Mouse (Mus musculus): ENCODE data around the gene Scml4. TPM values are rescaled to one million over a fixed set of nuclear protein-coding genes. Genes with fewer than 3 reads are reported as not detected.

The Scml4 gene
- polyA plus RNA-seq, 1 experiment from 2014 or later = 0.17 TPM

- Histone ChIP-seq H3K27me3 (ENCODE audit: low read depth, poor library complexity, severe bottlenecking) (peaks cover 47% of the 10 kb centered on the region), H3K4me3 (no peak overlapping the region), H3K36me3 (no peaks in the 10 kb centered on the region), H3K4me1 (peaks cover 50% of the 10 kb centered on the region), H3K27ac (replicated peaks) (0 out of 2 replicates have a peak overlapping the region, but pooled peaks have one; percentile 33), H3K9me3 (replicated peaks) (no peaks in the 10 kb centered on the region)
- no peak for DNase-seq (ENCODE audit: low spot score)
- WGBS = 68% methylated on average over 9 of the region's 9 CpGs
Observed at GRCm38 (mm10) chr10:42991018-42991417, 130.8 kb downstream of the Scml4 start.

- 30% methylated on average over 13 of the region's 13 CpGs for WGBS
- peaks cover 34% of the 10 kb centered on the region for H3K27me3 ChIP-seq (ENCODE audit: low read depth, poor library complexity, severe bottlenecking)
- no peak overlapping the region for H3K4me3 ChIP-seq
- peaks cover 28% of the 10 kb centered on the region for H3K4me1 ChIP-seq
- peak overlapping the region; percentile 33; the same call in 1 of the 2 replicates for H3K27ac ChIP-seq (replicated peaks)
- H3K36me3 ChIP-seq = no peaks in the 10 kb centered on the region
- H3K9me3 ChIP-seq (replicated peaks) = no peaks in the 10 kb centered on the region
- DNase-seq (ENCODE audit: low spot score) = no peak
Observed at GRCm38 (mm10) chr10:42994331-42994782, 134.2 kb downstream of the Scml4 start.

GRCm38 (mm10) chr10:42995484-42995895, 135.3 kb downstream of the Scml4 start:
- H3K27ac ChIP-seq (replicated peaks) = no peak overlapping the region
- H3K9me3 ChIP-seq (replicated peaks) = no peaks in the 10 kb centered on the region
- WGBS = 60% methylated on average over 13 of the region's 13 CpGs
- no peak overlapping the region for H3K4me3 ChIP-seq
- peaks cover 34% of the 10 kb centered on the region for H3K27me3 ChIP-seq (ENCODE audit: low read depth, poor library complexity, severe bottlenecking)
- peaks cover 28% of the 10 kb centered on the region for H3K4me1 ChIP-seq
- no peak for DNase-seq (ENCODE audit: low spot score)
- H3K36me3 ChIP-seq = no peaks in the 10 kb centered on the region

- Histone ChIP-seq H3K9me3 (replicated peaks) (no peaks in the 10 kb centered on the region), H3K27ac (replicated peaks) (no peak overlapping the region), H3K4me1 (peaks cover 34% of the 10 kb centered on the region), H3K4me3 (no peak overlapping the region), H3K27me3 (ENCODE audit: low read depth, poor library complexity, severe bottlenecking) (peaks cover 26% of the 10 kb centered on the region), H3K36me3 (no peaks in the 10 kb centered on the region)
- 90% methylated on average over 2 of the region's 2 CpGs for WGBS
- DNase-seq (ENCODE audit: low spot score) = no peak
Observed at GRCm38 (mm10) chr10:42997278-42997677, 137.1 kb downstream of the Scml4 start.

GRCm38 (mm10) chr10:42999324-42999723, 139.2 kb downstream of the Scml4 start:
- H3K27me3 ChIP-seq (ENCODE audit: low read depth, poor library complexity, severe bottlenecking) = peaks cover 12% of the 10 kb centered on the region
- no peak for DNase-seq (ENCODE audit: low spot score)
- H3K27ac ChIP-seq (replicated peaks) = no peak overlapping the region
- H3K36me3 ChIP-seq = peaks cover 6% of the 10 kb centered on the region
- H3K9me3 ChIP-seq (replicated peaks) = no peaks in the 10 kb centered on the region
- WGBS = 92% methylated on average over 10 of the region's 10 CpGs
- H3K4me3 ChIP-seq = no peak overlapping the region
- peaks cover 45% of the 10 kb centered on the region for H3K4me1 ChIP-seq

- WGBS = 75% methylated on average over 3 of the region's 3 CpGs
- Histone ChIP-seq H3K27me3 (ENCODE audit: low read depth, poor library complexity, severe bottlenecking) (peaks cover 12% of the 10 kb centered on the region; the same call in 1 of the 2 replicates), H3K4me3 (no peak overlapping the region), H3K9me3 (replicated peaks) (no peaks in the 10 kb centered on the region), H3K36me3 (peaks cover 8% of the 10 kb centered on the region), H3K4me1 (peaks cover 32% of the 10 kb centered on the region), H3K27ac (replicated peaks) (no peak overlapping the region)
- no peak for DNase-seq (ENCODE audit: low spot score)
Observed at GRCm38 (mm10) chr10:43001433-43001832, 141.3 kb downstream of the Scml4 start.

GRCm38 (mm10) chr10:43002066-43002678, 142.0 kb downstream of the Scml4 start:
- peak overlapping the region; percentile 46; the same call in 1 of the 2 replicates for H3K27ac ChIP-seq (replicated peaks)
- WGBS = 5% methylated on average over 13 of the region's 13 CpGs
- peak overlapping the region; percentile 46 for H3K4me3 ChIP-seq
- peak; percentile 34 for DNase-seq (ENCODE audit: low spot score)
- peaks cover 8% of the 10 kb centered on the region for H3K36me3 ChIP-seq
- H3K4me1 ChIP-seq = peaks cover 32% of the 10 kb centered on the region
- H3K27me3 ChIP-seq (ENCODE audit: low read depth, poor library complexity, severe bottlenecking) = peaks cover 12% of the 10 kb centered on the region; the same call in 1 of the 2 replicates
- H3K9me3 ChIP-seq (replicated peaks) = no peaks in the 10 kb centered on the region

GRCm38 (mm10) chr10:43002721-43003465, 142.7 kb downstream of the Scml4 start:
- H3K27ac ChIP-seq (replicated peaks) = peak overlapping the region; percentile 46
- H3K36me3 ChIP-seq = peaks cover 8% of the 10 kb centered on the region
- peaks cover 32% of the 10 kb centered on the region for H3K4me1 ChIP-seq
- DNase-seq (ENCODE audit: low spot score) = no peak
- H3K27me3 ChIP-seq (ENCODE audit: low read depth, poor library complexity, severe bottlenecking) = peaks cover 12% of the 10 kb centered on the region; the same call in 1 of the 2 replicates
- whole genome bisulfite sequencing = 6% methylated on average over 25 of the region's 25 CpGs
- peak overlapping the region; percentile 46 for H3K4me3 ChIP-seq
- H3K9me3 ChIP-seq (replicated peaks) = no peaks in the 10 kb centered on the region

GRCm38 (mm10) chr10:43003466-43003757, 143.2 kb downstream of the Scml4 start:
- Histone ChIP-seq H3K9me3 (replicated peaks) (no peaks in the 10 kb centered on the region), H3K4me3 (no peak overlapping the region), H3K27ac (replicated peaks) (no peak overlapping the region), H3K27me3 (ENCODE audit: low read depth, poor library complexity, severe bottlenecking) (peaks cover 12% of the 10 kb centered on the region; the same call in 1 of the 2 replicates), H3K36me3 (peaks cover 8% of the 10 kb centered on the region), H3K4me1 (peaks cover 32% of the 10 kb centered on the region)
- WGBS = 55% methylated on average over 5 of the region's 5 CpGs
- DNase-seq (ENCODE audit: low spot score) = no peak

GRCm38 (mm10) chr10:43004174-43004734, 144.1 kb downstream of the Scml4 start:
- no peak for DNase-seq (ENCODE audit: low spot score)
- H3K4me1 ChIP-seq = peaks cover 32% of the 10 kb centered on the region
- H3K9me3 ChIP-seq (replicated peaks) = no peaks in the 10 kb centered on the region
- H3K27ac ChIP-seq (replicated peaks) = no peak overlapping the region
- peaks cover 12% of the 10 kb centered on the region; the same call in 1 of the 2 replicates for H3K27me3 ChIP-seq (ENCODE audit: low read depth, poor library complexity, severe bottlenecking)
- H3K4me3 ChIP-seq = no peak overlapping the region
- H3K36me3 ChIP-seq = peaks cover 8% of the 10 kb centered on the region
- whole genome bisulfite sequencing = 90% methylated on average over 16 of the region's 16 CpGs

- WGBS = 89% methylated on average over 4 of the region's 4 CpGs
- H3K4me3 ChIP-seq = no peak overlapping the region
- peaks cover 32% of the 10 kb centered on the region for H3K4me1 ChIP-seq
- H3K27ac ChIP-seq (replicated peaks) = no peak overlapping the region
- peaks cover 12% of the 10 kb centered on the region; the same call in 1 of the 2 replicates for H3K27me3 ChIP-seq (ENCODE audit: low read depth, poor library complexity, severe bottlenecking)
- H3K9me3 ChIP-seq (replicated peaks) = no peaks in the 10 kb centered on the region
- H3K36me3 ChIP-seq = peaks cover 8% of the 10 kb centered on the region
- no peak for DNase-seq (ENCODE audit: low spot score)
Observed at GRCm38 (mm10) chr10:43005031-43005430, 144.9 kb downstream of the Scml4 start.

GRCm38 (mm10) chr10:43005677-43006076, 145.5 kb downstream of the Scml4 start:
- Histone ChIP-seq H3K36me3 (peaks cover 8% of the 10 kb centered on the region), H3K4me3 (no peak overlapping the region), H3K27me3 (ENCODE audit: low read depth, poor library complexity, severe bottlenecking) (peaks cover 12% of the 10 kb centered on the region; the same call in 1 of the 2 replicates), H3K4me1 (peaks cover 32% of the 10 kb centered on the region), H3K27ac (replicated peaks) (no peak overlapping the region), H3K9me3 (replicated peaks) (no peaks in the 10 kb centered on the region)
- DNase-seq (ENCODE audit: low spot score) = no peak
- 79% methylated on average over 7 of the region's 7 CpGs for WGBS

- 87% methylated on average over 4 of the region's 4 CpGs for WGBS
Observed at GRCm38 (mm10) chr10:43006534-43006933, 146.4 kb downstream of the Scml4 start.

More at GRCm38 (mm10) chr10:43006534-43006933, 146.4 kb downstream of the Scml4 start:
- DNase-seq (ENCODE audit: low spot score) = no peak
- Histone ChIP-seq H3K36me3 (peaks cover 8% of the 10 kb centered on the region), H3K9me3 (replicated peaks) (no peaks in the 10 kb centered on the region), H3K4me3 (no peak overlapping the region), H3K4me1 (peaks cover 26% of the 10 kb centered on the region), H3K27me3 (ENCODE audit: low read depth, poor library complexity, severe bottlenecking) (peaks cover 9% of the 10 kb centered on the region; the same call in 1 of the 2 replicates), H3K27ac (replicated peaks) (no peak overlapping the region)
